Mouse (Mus musculus) bone marrow macrophage, adult 2 months (primary cell): ENCODE measurements at regions not wholly inside any gene's neighbourhood (a gene's known extent, or its start where the extent isn't known, plus 50 kb on each side); places are given as distances from the start of the nearest gene placed in this dataset.

ENCODE experiments used
- CTCF ChIP-seq: IDR thresholded peaks from 2 replicates; pipeline ENCODE4 v1.5.1; 2012; ENCODE audit warnings: low read depth, mild to moderate bottlenecking, low read length, moderate library complexity
- POLR2A ChIP-seq: IDR thresholded peaks from 2 replicates; pipeline ENCODE4 v1.6.1; 2012; ENCODE audit warnings: mild to moderate bottlenecking, low read depth, low read length, borderline replicate concordance

- TF ChIP-seq CTCF (no peak), POLR2A (no peak)
Measured at GRCm38 (mm10) chr16:50125564-50125963, 306.6 kb downstream of the Bbx start.
